Mouse (Mus musculus): ENCODE data around the gene Hoxb5. TPM values are rescaled to one million over a fixed set of nuclear protein-coding genes. Genes with fewer than 3 reads are reported as not detected.

Gene Hoxb5
- polyA plus RNA-seq, 1 experiment from 2014 or later, result 67.1 TPM

GRCm38 (mm10) chr11:96284774-96285734, 18.1 kb upstream of the Hoxb5 start:
- peak; percentile 84 for ATAC-seq (ENCODE audit: low read depth)
- peak overlapping the region; percentile 96 for H3K4me2 ChIP-seq
- no peaks in the 10 kb centered on the region for H3K27me3 ChIP-seq
- H3K4me1 ChIP-seq (replicated peaks), result peaks cover 42% of the 10 kb centered on the region
- peak overlapping the region; percentile 100 for H3K9ac ChIP-seq
- peak overlapping the region; percentile 99 for H3K4me3 ChIP-seq
- H3K27ac ChIP-seq (replicated peaks), result peak overlapping the region; percentile 100
- H3K36me3 ChIP-seq, result peaks cover 7% of the 10 kb centered on the region; the same call in 1 of the 2 replicates
- H3K9me3 ChIP-seq, result no peaks in the 10 kb centered on the region
- WGBS, result under 1% methylated on average over 35 of the region's 37 CpGs

GRCm38 (mm10) chr11:96285771-96286738, 17.1 kb upstream of the Hoxb5 start, which contains the start of gene Hoxb7:
TSS of gene Hoxb7 (plus strand) at chr11:96286623.
- Histone ChIP-seq H3K4me2 (peak within 1 kb of the TSS; percentile 96), H3K27me3 (no peaks in the 10 kb centered on the region), H3K9me3 (no peaks in the 10 kb centered on the region), H3K27ac (replicated peaks) (peak within 1 kb of the TSS; percentile 100), H3K4me3 (peak within 1 kb of the TSS; percentile 99), H3K9ac (peak within 1 kb of the TSS; percentile 100), H3K36me3 (peaks cover 7% of the 10 kb centered on the region; the same call in 1 of the 2 replicates), H3K4me1 (replicated peaks) (peaks cover 43% of the 10 kb centered on the region)
- WGBS, result under 1% methylated on average over 42 of the region's 43 CpGs
- peak; percentile 8; the same call in 1 of the 2 replicates for ATAC-seq (ENCODE audit: low read depth)

DNA sequence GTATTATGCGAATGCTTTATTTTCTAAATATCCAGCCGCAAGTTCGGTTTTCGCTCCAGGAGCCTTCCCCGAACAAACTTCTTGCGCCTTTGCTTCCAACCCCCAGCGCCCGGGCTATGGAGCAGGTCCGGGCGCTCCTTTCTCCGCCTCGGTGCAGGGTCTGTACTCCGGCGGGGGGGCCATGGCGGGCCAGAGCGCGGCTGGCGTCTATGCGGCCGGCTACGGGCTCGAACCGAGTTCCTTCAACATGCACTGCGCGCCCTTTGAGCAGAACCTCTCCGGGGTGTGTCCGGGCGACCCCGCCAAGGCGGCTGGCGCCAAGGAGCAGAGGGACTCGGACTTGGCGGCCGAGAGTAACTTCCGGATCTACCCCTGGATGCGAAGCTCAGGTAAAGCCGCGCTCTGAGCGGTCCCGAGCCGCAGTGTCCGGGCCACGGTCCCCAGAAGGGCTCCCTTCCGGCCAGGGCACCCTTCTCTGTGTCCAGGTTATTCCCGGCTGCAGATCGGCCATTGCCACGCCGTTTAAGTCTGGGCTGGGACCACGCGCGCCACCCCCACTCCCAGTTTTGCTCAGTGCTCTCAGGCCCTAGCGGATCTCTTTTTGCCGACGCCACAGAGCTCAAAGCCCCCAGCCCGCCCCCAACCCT, 16.3 kb upstream of the Hoxb5 start:
- H3K4me1 ChIP-seq (replicated peaks), result peaks cover 43% of the 10 kb centered on the region
- no peaks in the 10 kb centered on the region for H3K9me3 ChIP-seq
- under 1% methylated on average over 55 of the region's 55 CpGs for whole genome bisulfite sequencing
- H3K4me3 ChIP-seq, result peak overlapping the region; percentile 99
- peak overlapping the region; percentile 96 for H3K4me2 ChIP-seq
- ATAC-seq (ENCODE audit: low read depth), result peak; percentile 5; the same call in 1 of the 2 replicates
- peak overlapping the region; percentile 100 for H3K27ac ChIP-seq (replicated peaks)
- peaks cover 7% of the 10 kb centered on the region; the same call in 1 of the 2 replicates for H3K36me3 ChIP-seq
- peak overlapping the region; percentile 100 for H3K9ac ChIP-seq
- H3K27me3 ChIP-seq, result no peaks in the 10 kb centered on the region

DNA sequence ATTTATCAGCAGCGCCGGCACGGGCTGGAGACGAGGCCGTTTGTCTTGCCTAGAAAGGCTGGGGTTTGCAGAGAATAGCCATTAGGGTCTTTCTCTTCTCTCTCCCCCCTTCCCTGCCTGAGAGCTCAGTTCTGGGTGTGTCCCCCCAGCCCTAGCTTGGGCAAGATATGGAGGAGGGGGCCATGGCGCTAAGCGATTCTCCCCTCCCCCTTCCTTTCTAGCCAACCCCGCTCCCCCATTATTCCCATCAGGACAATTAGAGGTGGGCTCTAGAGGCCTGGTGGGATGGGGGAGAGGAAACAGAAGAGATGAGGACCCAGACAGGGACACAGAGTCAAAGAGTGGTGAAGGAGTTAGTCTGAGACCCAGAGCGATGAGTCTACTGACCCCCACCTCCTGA, 15.7 kb upstream of the Hoxb5 start:
- Histone ChIP-seq H3K4me3 (peak overlapping the region; percentile 99), H3K36me3 (peaks cover 7% of the 10 kb centered on the region; the same call in 1 of the 2 replicates), H3K27ac (replicated peaks) (peak overlapping the region; percentile 100), H3K9ac (peak overlapping the region; percentile 100), H3K4me1 (replicated peaks) (peaks cover 44% of the 10 kb centered on the region), H3K27me3 (no peaks in the 10 kb centered on the region), H3K9me3 (no peaks in the 10 kb centered on the region), H3K4me2 (peak overlapping the region; percentile 96)
- 1% methylated on average over 9 of the region's 9 CpGs for WGBS
- peak; percentile 38; the same call in 1 of the 2 replicates for ATAC-seq (ENCODE audit: low read depth)

GRCm38 (mm10) chr11:96288455-96289221, 14.5 kb upstream of the Hoxb5 start:
- no peaks in the 10 kb centered on the region for H3K9me3 ChIP-seq
- WGBS, result 14% methylated on average over 1 of the region's 1 CpGs
- peak overlapping the region; percentile 99 for H3K4me3 ChIP-seq
- ATAC-seq (ENCODE audit: low read depth), result no peak
- H3K9ac ChIP-seq, result peak overlapping the region; percentile 100
- peak overlapping the region; percentile 100 for H3K27ac ChIP-seq (replicated peaks)
- H3K4me2 ChIP-seq, result peak overlapping the region; percentile 96
- peaks cover 44% of the 10 kb centered on the region for H3K4me1 ChIP-seq (replicated peaks)
- H3K27me3 ChIP-seq, result no peaks in the 10 kb centered on the region
- H3K36me3 ChIP-seq, result peaks cover 7% of the 10 kb centered on the region; the same call in 1 of the 2 replicates

DNA sequence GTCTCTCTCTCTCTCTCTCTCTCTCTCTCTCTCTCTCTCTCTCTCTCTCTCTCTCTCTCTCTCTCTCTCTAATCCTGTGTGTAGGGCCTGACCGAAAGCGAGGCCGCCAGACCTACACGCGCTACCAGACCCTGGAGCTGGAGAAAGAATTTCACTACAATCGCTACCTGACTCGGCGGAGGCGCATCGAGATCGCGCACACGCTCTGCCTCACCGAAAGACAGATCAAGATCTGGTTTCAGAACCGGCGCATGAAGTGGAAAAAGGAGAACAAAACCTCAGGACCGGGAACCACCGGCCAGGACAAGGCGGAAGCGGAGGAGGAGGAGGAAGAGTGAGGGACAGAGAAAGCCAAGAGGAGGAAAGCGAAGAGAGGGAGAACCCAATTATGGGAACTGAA, 13.8 kb upstream of the Hoxb5 start:
- 5% methylated on average over 21 of the region's 21 CpGs for WGBS
- peak overlapping the region; percentile 96 for H3K4me2 ChIP-seq

GRCm38 (mm10) chr11:96289837-96290236, 13.3 kb upstream of the Hoxb5 start:
- Histone ChIP-seq H3K9me3 (no peaks in the 10 kb centered on the region), H3K4me2 (peak overlapping the region; percentile 96), H3K27me3 (no peaks in the 10 kb centered on the region), H3K4me3 (peak overlapping the region; percentile 99), H3K36me3 (no peaks in the 10 kb centered on the region), H3K4me1 (replicated peaks) (peaks cover 44% of the 10 kb centered on the region), H3K27ac (replicated peaks) (peak overlapping the region; percentile 100), H3K9ac (peak overlapping the region; percentile 100)
- WGBS, result 14% methylated on average over 6 of the region's 6 CpGs
- no peak for ATAC-seq (ENCODE audit: low read depth)

More for the DNA sequence above, 13.8 kb upstream of the Hoxb5 start:
- H3K4me1 ChIP-seq (replicated peaks), result peaks cover 44% of the 10 kb centered on the region
- H3K9ac ChIP-seq, result peak overlapping the region; percentile 100
- H3K27ac ChIP-seq (replicated peaks), result peak overlapping the region; percentile 100
- H3K4me3 ChIP-seq, result peak overlapping the region; percentile 99
- no peaks in the 10 kb centered on the region for H3K27me3 ChIP-seq
- H3K9me3 ChIP-seq, result no peaks in the 10 kb centered on the region
- peaks cover 4% of the 10 kb centered on the region; the same call in 1 of the 2 replicates for H3K36me3 ChIP-seq
- ATAC-seq (ENCODE audit: low read depth), result no peak

- 10% methylated on average over 17 of the region's 17 CpGs for WGBS
- no peak for ATAC-seq (ENCODE audit: low read depth)
- Histone ChIP-seq H3K27me3 (no peaks in the 10 kb centered on the region), H3K4me2 (peak overlapping the region; percentile 96), H3K9me3 (no peaks in the 10 kb centered on the region), H3K36me3 (no peaks in the 10 kb centered on the region), H3K9ac (peak overlapping the region; percentile 100), H3K27ac (replicated peaks) (peak overlapping the region; percentile 100), H3K4me3 (peak overlapping the region; percentile 99), H3K4me1 (replicated peaks) (peaks cover 48% of the 10 kb centered on the region)
These were observed 12.3 kb upstream of the Hoxb5 start for GRCm38 (mm10) chr11:96290705-96291355.

- peak within 1 kb of the TSS; percentile 100 for H3K9ac ChIP-seq
- no peaks in the 10 kb centered on the region for H3K27me3 ChIP-seq
- peak within 1 kb of the TSS; percentile 96 for H3K4me2 ChIP-seq
- peak; percentile 60 for ATAC-seq (ENCODE audit: low read depth)
- peaks cover 59% of the 10 kb centered on the region for H3K4me1 ChIP-seq (replicated peaks)
- H3K36me3 ChIP-seq, result no peaks in the 10 kb centered on the region
- peak within 1 kb of the TSS; percentile 100 for H3K27ac ChIP-seq (replicated peaks)
- 3% methylated on average over 22 of the region's 22 CpGs for WGBS
- peak within 1 kb of the TSS; percentile 99 for H3K4me3 ChIP-seq
- H3K9me3 ChIP-seq, result no peaks in the 10 kb centered on the region
These were observed 11.2 kb upstream of the Hoxb5 start, which contains the start of gene Hoxb6 for GRCm38 (mm10) chr11:96291681-96292564. TSS of gene Hoxb6 (plus strand) at chr11:96292476.

Data from neural tube, embryonic 13.5 days (tissue).